Mouse (Mus musculus): ENCODE results near the gene 9430097D07Rik.

GRCm38 (mm10) chr2:32559570-32559969, 15.9 kb downstream of the 9430097D07Rik start:
- TF ChIP-seq CTCF (IDR thresholded peaks at IDR 0.05; ENCODE audit: extremely low read depth, insufficient read depth, low read length) = no peak
- TF ChIP-seq POLR2A (IDR thresholded peaks at IDR 0.05; ENCODE audit: extremely low read depth, insufficient read depth, low read length) = peak; percentile 14; the same call in 1 of the 2 replicates
